Mouse (Mus musculus): ENCODE data around the gene Dlgap4.

Gene Dlgap4

GRCm38 (mm10) chr2:156705473-156705872 lies 92.0 kb downstream of the Dlgap4 start:
- no peak overlapping the region for H3K4me3 ChIP-seq (replicated peaks; ENCODE audit: low read length)
- peaks cover 23% of the 10 kb centered on the region for H3K36me3 ChIP-seq (ENCODE audit: insufficient read depth, low read length)
- peaks cover 58% of the 10 kb centered on the region for H3K4me1 ChIP-seq (replicated peaks; ENCODE audit: low read depth, low read length)
- peak; percentile 92 for TF ChIP-seq CTCF (conservative IDR thresholded peaks at IDR 0.05; ENCODE audit: low read length)
- TF ChIP-seq POU5F1 (IDR thresholded peaks at IDR 0.05; ENCODE audit: borderline replicate concordance, low read length), result no peak
- no peaks in the 10 kb centered on the region for H3K9me3 ChIP-seq (ENCODE audit: low read length)
- H3K27me3 ChIP-seq (ENCODE audit: insufficient read depth, low read length), result peaks cover 13% of the 10 kb centered on the region; the same call in 1 of the 2 replicates

GRCm38 (mm10) chr2:156716683-156717082 lies 103.2 kb downstream of the Dlgap4 start:
- Histone ChIP-seq H3K4me1 (replicated peaks; ENCODE audit: low read depth, low read length) (peaks cover 63% of the 10 kb centered on the region), H3K4me3 (replicated peaks; ENCODE audit: low read length) (no peak overlapping the region), H3K9me3 (ENCODE audit: low read length) (no peaks in the 10 kb centered on the region), H3K36me3 (ENCODE audit: insufficient read depth, low read length) (peaks cover 40% of the 10 kb centered on the region), H3K27me3 (ENCODE audit: insufficient read depth, low read length) (peaks cover 5% of the 10 kb centered on the region)
- TF ChIP-seq NANOG (IDR thresholded peaks at IDR 0.05; ENCODE audit: borderline replicate concordance, low read length) (no peak), POU5F1 (IDR thresholded peaks at IDR 0.05; ENCODE audit: borderline replicate concordance, low read length) (no peak), CTCF (conservative IDR thresholded peaks at IDR 0.05; ENCODE audit: low read length) (no peak)

- Histone ChIP-seq H3K4me3 (replicated peaks; ENCODE audit: low read length) (peak overlapping the region; percentile 32; the same call in 1 of the 2 replicates), H3K9me3 (ENCODE audit: low read length) (no peaks in the 10 kb centered on the region), H3K27me3 (ENCODE audit: insufficient read depth, low read length) (peaks cover 14% of the 10 kb centered on the region), H3K4me1 (replicated peaks; ENCODE audit: low read depth, low read length) (peaks cover 63% of the 10 kb centered on the region), H3K36me3 (ENCODE audit: insufficient read depth, low read length) (peaks cover 40% of the 10 kb centered on the region)
- TF ChIP-seq NANOG (IDR thresholded peaks at IDR 0.05; ENCODE audit: borderline replicate concordance, low read length) (no peak), CTCF (conservative IDR thresholded peaks at IDR 0.05; ENCODE audit: low read length) (no peak), POU5F1 (IDR thresholded peaks at IDR 0.05; ENCODE audit: borderline replicate concordance, low read length) (no peak)
Observed at GRCm38 (mm10) chr2:156717320-156718281, 104.1 kb downstream of the Dlgap4 start.

GRCm38 (mm10) chr2:156718793-156719192 lies 105.3 kb downstream of the Dlgap4 start:
- no peaks in the 10 kb centered on the region for H3K9me3 ChIP-seq (ENCODE audit: low read length)

GRCm38 (mm10) chr2:156719549-156720312 lies 106.2 kb downstream of the Dlgap4 start:
- Histone ChIP-seq H3K36me3 (ENCODE audit: insufficient read depth, low read length) (peaks cover 29% of the 10 kb centered on the region), H3K9me3 (ENCODE audit: low read length) (no peaks in the 10 kb centered on the region), H3K27me3 (ENCODE audit: insufficient read depth, low read length) (peaks cover 19% of the 10 kb centered on the region), H3K4me1 (replicated peaks; ENCODE audit: low read depth, low read length) (peaks cover 70% of the 10 kb centered on the region), H3K4me3 (replicated peaks; ENCODE audit: low read length) (peak overlapping the region; percentile 87)
- TF ChIP-seq CTCF (conservative IDR thresholded peaks at IDR 0.05; ENCODE audit: low read length) (no peak), POU5F1 (IDR thresholded peaks at IDR 0.05; ENCODE audit: borderline replicate concordance, low read length) (no peak), NANOG (IDR thresholded peaks at IDR 0.05; ENCODE audit: borderline replicate concordance, low read length) (no peak)

More at GRCm38 (mm10) chr2:156718793-156719192, 105.3 kb downstream of the Dlgap4 start:
- TF ChIP-seq CTCF (conservative IDR thresholded peaks at IDR 0.05; ENCODE audit: low read length) (no peak), NANOG (IDR thresholded peaks at IDR 0.05; ENCODE audit: borderline replicate concordance, low read length) (no peak), POU5F1 (IDR thresholded peaks at IDR 0.05; ENCODE audit: borderline replicate concordance, low read length) (no peak)
- H3K36me3 ChIP-seq (ENCODE audit: insufficient read depth, low read length), result peaks cover 34% of the 10 kb centered on the region
- H3K27me3 ChIP-seq (ENCODE audit: insufficient read depth, low read length), result peaks cover 19% of the 10 kb centered on the region
- peaks cover 60% of the 10 kb centered on the region for H3K4me1 ChIP-seq (replicated peaks; ENCODE audit: low read depth, low read length)
- no peak overlapping the region for H3K4me3 ChIP-seq (replicated peaks; ENCODE audit: low read length)

GRCm38 (mm10) chr2:156720313-156720674 lies 106.8 kb downstream of the Dlgap4 start:
- Histone ChIP-seq H3K4me1 (replicated peaks; ENCODE audit: low read depth, low read length) (peaks cover 75% of the 10 kb centered on the region), H3K36me3 (ENCODE audit: insufficient read depth, low read length) (peaks cover 23% of the 10 kb centered on the region), H3K4me3 (replicated peaks; ENCODE audit: low read length) (peak overlapping the region; percentile 87), H3K9me3 (ENCODE audit: low read length) (no peaks in the 10 kb centered on the region), H3K27me3 (ENCODE audit: insufficient read depth, low read length) (peaks cover 19% of the 10 kb centered on the region)
- TF ChIP-seq POU5F1 (IDR thresholded peaks at IDR 0.05; ENCODE audit: borderline replicate concordance, low read length) (no peak), NANOG (IDR thresholded peaks at IDR 0.05; ENCODE audit: borderline replicate concordance, low read length) (no peak), CTCF (conservative IDR thresholded peaks at IDR 0.05; ENCODE audit: low read length) (no peak)

- H3K36me3 ChIP-seq (ENCODE audit: insufficient read depth, low read length), result peaks cover 17% of the 10 kb centered on the region
- peaks cover 19% of the 10 kb centered on the region for H3K27me3 ChIP-seq (ENCODE audit: insufficient read depth, low read length)
- H3K9me3 ChIP-seq (ENCODE audit: low read length), result no peaks in the 10 kb centered on the region
- peaks cover 82% of the 10 kb centered on the region for H3K4me1 ChIP-seq (replicated peaks; ENCODE audit: low read depth, low read length)
- H3K4me3 ChIP-seq (replicated peaks; ENCODE audit: low read length), result peak overlapping the region; percentile 87
- no peak for TF ChIP-seq POU5F1 (IDR thresholded peaks at IDR 0.05; ENCODE audit: borderline replicate concordance, low read length)
- no peak for TF ChIP-seq CTCF (conservative IDR thresholded peaks at IDR 0.05; ENCODE audit: low read length)
- no peak for TF ChIP-seq NANOG (IDR thresholded peaks at IDR 0.05; ENCODE audit: borderline replicate concordance, low read length)
Observed at GRCm38 (mm10) chr2:156720675-156721553, 107.4 kb downstream of the Dlgap4 start.
